Mouse (Mus musculus) midbrain, postnatal 0 days (tissue): ENCODE measurements at regions not wholly inside any gene's neighbourhood (a gene's known extent, or its start where the extent isn't known, plus 50 kb on each side); places are given as distances from the start of the nearest gene placed in this dataset.

Source experiments
- ATAC-seq: fragments of 200-750 bp; cut with Nextera tagmentation; 2 replicates; pipeline ENCODE4 v1.8.0; 2017; ENCODE audit warnings: moderate number of reproducible peaks, mild to moderate bottlenecking, moderate TSS enrichment, moderate library complexity; ENCODE audit not compliant: low FRiP score
- DNase-seq: peaks from one replicate; pipeline ENCODE4 v3.0.0-alpha.2; 2015; ENCODE audit warnings: low spot score
- H3K27ac ChIP-seq: fragments of 300-500 bp; sonication (generic); 2 replicates; pipeline ENCODE4 v1.5.1; 2014; ENCODE audit warnings: low read depth, mild to moderate bottlenecking, low read length, mixed read lengths
- H3K27me3 ChIP-seq: fragments of 300-500 bp; sonication (generic); 2 replicates; pipeline ENCODE4 v1.6.1; 2014; ENCODE audit warnings: low read length, control low read depth, mixed read lengths; ENCODE audit not compliant: insufficient read depth
- H3K36me3 ChIP-seq: fragments of 300-500 bp; sonication (generic); 2 replicates; pipeline ENCODE4 v1.6.1; 2014; ENCODE audit warnings: low read length, control low read depth, mixed read lengths; ENCODE audit not compliant: insufficient read depth
- H3K4me1 ChIP-seq: fragments of 300-500 bp; sonication (generic); 2 replicates; pipeline ENCODE4 v1.6.1; 2014; ENCODE audit warnings: mild to moderate bottlenecking, control low read depth, antibody characterized with exemption, low read length, mixed read lengths; ENCODE audit not compliant: insufficient read depth
- H3K4me2 ChIP-seq: fragments of 300-500 bp; sonication (generic); 2 replicates; pipeline ENCODE4 v1.6.1; 2014; ENCODE audit warnings: low read depth, mild to moderate bottlenecking, low read length, mixed read lengths; ENCODE audit not compliant: poor library complexity, severe bottlenecking
- H3K4me3 ChIP-seq: fragments of 300-500 bp; sonication (generic); 2 replicates; pipeline ENCODE4 v1.5.1; 2014; ENCODE audit warnings: low read depth, mild to moderate bottlenecking, low read length, moderate library complexity
- H3K9ac ChIP-seq: fragments of 300-500 bp; sonication (generic); replicated peaks from 2 replicates; pipeline ENCODE4 v1.6.1; 2014; ENCODE audit warnings: mild to moderate bottlenecking, low read length, moderate library complexity, mixed read lengths; ENCODE audit not compliant: poor library complexity, severe bottlenecking
- H3K9me3 ChIP-seq: fragments of 300-500 bp; sonication (generic); 2 replicates; pipeline ENCODE4 v1.6.1; 2016; ENCODE audit warnings: low read length, control low read depth
- CTCF ChIP-seq: IDR thresholded peaks from 2 replicates; pipeline ENCODE4 v1.5.1; 2016; ENCODE audit warnings: antibody characterized with exemption, mild to moderate bottlenecking
- WGBS: fragments of 180-500 bp; shearing (Covaris S2); extraction: QIAGEN DNeasy Blood & Tissue Kit; methylation state at CpG from one replicate; pipeline ENCODE4 v1.1.7; 2014; 5-methylcytosine and 5-hydroxymethylcytosine counted together

GRCm38 (mm10) chr7:36076021-36076441 lies 273.2 kb upstream of the Zfp507 start:
- no peaks in the 10 kb centered on the region for H3K4me1 ChIP-seq
- TF ChIP-seq CTCF = no peak
- H3K27me3 ChIP-seq = no peaks in the 10 kb centered on the region
- H3K4me2 ChIP-seq = peak overlapping the region; percentile 18; the same call in 1 of the 2 replicates
- H3K27ac ChIP-seq = no peak overlapping the region
- H3K9me3 ChIP-seq = no peaks in the 10 kb centered on the region
- DNase-seq = no peak
- ATAC-seq = no peak
- H3K9ac ChIP-seq = no peak overlapping the region
- H3K4me3 ChIP-seq = no peak overlapping the region
- no peaks in the 10 kb centered on the region for H3K36me3 ChIP-seq
- WGBS = 10% methylated on average over 11 of the region's 11 CpGs

GRCm38 (mm10) chr7:36071774-36072173 lies 269.0 kb upstream of the Zfp507 start:
- no peaks in the 10 kb centered on the region for H3K36me3 ChIP-seq
- no peaks in the 10 kb centered on the region for H3K4me1 ChIP-seq
- WGBS = 9% methylated on average over 13 of the region's 13 CpGs
- H3K27ac ChIP-seq = no peak overlapping the region
- no peak overlapping the region for H3K9ac ChIP-seq
- no peaks in the 10 kb centered on the region for H3K27me3 ChIP-seq
- H3K4me2 ChIP-seq = peak overlapping the region; percentile 39
- peak overlapping the region; percentile 16; the same call in 1 of the 2 replicates for H3K4me3 ChIP-seq
- ATAC-seq (no peak), DNase-seq (peak; percentile 51)
- no peaks in the 10 kb centered on the region for H3K9me3 ChIP-seq
- TF ChIP-seq CTCF = peak; percentile 87

GRCm38 (mm10) chr7:36066725-36067124 lies 263.9 kb upstream of the Zfp507 start:
- Histone ChIP-seq H3K4me3 (no peak overlapping the region), H3K4me2 (no peak overlapping the region), H3K9me3 (no peaks in the 10 kb centered on the region), H3K9ac (no peak overlapping the region), H3K27me3 (no peaks in the 10 kb centered on the region), H3K4me1 (no peaks in the 10 kb centered on the region), H3K36me3 (no peaks in the 10 kb centered on the region), H3K27ac (no peak overlapping the region)
- TF ChIP-seq CTCF = no peak
- ATAC-seq = no peak
- WGBS = 63% methylated on average over 3 of the region's 3 CpGs
- DNase-seq = no peak

GRCm38 (mm10) chr7:36061679-36062078 lies 258.9 kb upstream of the Zfp507 start:
- DNase-seq (no peak), ATAC-seq (no peak)
- Histone ChIP-seq H3K4me3 (no peak overlapping the region), H3K27ac (no peak overlapping the region), H3K4me2 (no peak overlapping the region), H3K4me1 (no peaks in the 10 kb centered on the region), H3K9me3 (no peaks in the 10 kb centered on the region), H3K36me3 (no peaks in the 10 kb centered on the region), H3K9ac (no peak overlapping the region), H3K27me3 (no peaks in the 10 kb centered on the region)
- no peak for TF ChIP-seq CTCF
- WGBS = 78% methylated on average over 4 of the region's 4 CpGs

GRCm38 (mm10) chr7:36060426-36060825 lies 257.6 kb upstream of the Zfp507 start:
- Histone ChIP-seq H3K27ac (no peak overlapping the region), H3K9me3 (no peaks in the 10 kb centered on the region), H3K4me2 (no peak overlapping the region), H3K27me3 (no peaks in the 10 kb centered on the region), H3K4me1 (no peaks in the 10 kb centered on the region), H3K9ac (no peak overlapping the region), H3K36me3 (no peaks in the 10 kb centered on the region), H3K4me3 (no peak overlapping the region)
- no peak for TF ChIP-seq CTCF
- ATAC-seq (no peak), DNase-seq (no peak)
- 72% methylated on average over 4 of the region's 4 CpGs for WGBS

GRCm38 (mm10) chr7:36046053-36046452 lies 243.2 kb upstream of the Zfp507 start:
- DNase-seq (no peak), ATAC-seq (no peak)
- H3K4me3 ChIP-seq = no peak overlapping the region
- H3K4me1 ChIP-seq = no peaks in the 10 kb centered on the region
- no peaks in the 10 kb centered on the region for H3K27me3 ChIP-seq
- H3K9ac ChIP-seq = no peak overlapping the region
- H3K27ac ChIP-seq = no peak overlapping the region
- no peak for TF ChIP-seq CTCF
- 83% methylated on average over 8 of the region's 8 CpGs for WGBS
- no peaks in the 10 kb centered on the region for H3K9me3 ChIP-seq
- H3K36me3 ChIP-seq = no peaks in the 10 kb centered on the region
- H3K4me2 ChIP-seq = no peak overlapping the region
